ENCODE assay signal across 13 mouse cellular contexts in the genomic region with DNA sequence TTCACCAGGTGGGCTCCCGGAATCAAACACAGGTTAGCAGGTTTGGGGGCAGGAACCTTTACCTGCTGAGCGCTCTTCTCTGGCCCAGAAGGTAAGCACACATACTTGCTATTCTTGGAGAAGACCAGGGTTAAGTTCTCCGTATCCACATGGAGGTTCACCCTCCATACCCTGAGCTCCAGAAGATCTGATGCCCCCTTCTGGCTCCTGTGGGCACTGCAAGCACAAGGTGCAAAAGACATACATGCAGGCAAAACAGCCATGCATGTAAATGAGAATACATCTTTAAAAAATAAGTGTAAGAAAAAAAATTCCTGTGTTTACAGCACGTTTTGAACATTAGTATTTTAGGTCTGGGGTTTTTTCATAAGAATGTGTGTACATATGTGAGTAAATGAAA. TPM values are rescaled to one million over a fixed set of nuclear protein-coding genes. Genes with fewer than 3 reads are reported as not detected.
DNase-seq lines count a peak whose midpoint lies in the region; ATAC-seq and TF ChIP-seq lines count a peak whose summit lies in the region.
"Had no signal": no experiment of that assay in that cellular context is flagged by ENCODE, and none has a peak within 500 bp of the region (broad histone marks: within the 10 kb centered on the region; RNA-seq: fewer than 3 reads in every experiment).

No protein-coding gene starts in this region.

- no peaks in the 10 kb centered on the region for H3K27me3 ChIP-seq in E14TG2a.4 (ENCODE audit: insufficient read depth, low read length)
- no peaks in the 10 kb centered on the region for H3K27me3 ChIP-seq in stomach, postnatal 0 days (ENCODE audit: control insufficient read depth, insufficient read depth, low read length)

- TF ChIP-seq CTCF in layer of hippocampus, adult 2 months (conservative IDR thresholded peaks at IDR 0.05) = peak; percentile 48
- TF ChIP-seq CTCF in E14TG2a.4 (conservative IDR thresholded peaks at IDR 0.05; ENCODE audit: low read length) = peak; percentile 83
- peak; percentile 60 for TF ChIP-seq CTCF in stomach, postnatal 0 days (IDR thresholded peaks at IDR 0.05; ENCODE audit: low read depth)

- H3K36me3 ChIP-seq in E14TG2a.4 (ENCODE audit: insufficient read depth, low read length) = no peaks in the 10 kb centered on the region
- H3K36me3 ChIP-seq in stomach, postnatal 0 days (ENCODE audit: control insufficient read depth, insufficient read depth, low read length) = no peaks in the 10 kb centered on the region

- no peak for TF ChIP-seq EP300 in stomach, postnatal 0 days (optimal IDR thresholded peaks at IDR 0.05)

- no peak overlapping the region for H3K27ac ChIP-seq in layer of hippocampus, adult 2 months
- H3K27ac ChIP-seq in stomach, postnatal 0 days (replicated peaks) = no peak overlapping the region
- H3K27ac ChIP-seq: macrophage had no signal

- H3K4me2 ChIP-seq in stomach, postnatal 0 days (replicated peaks; ENCODE audit: low read depth) = no peak overlapping the region

- no peak for DNase-seq in layer of hippocampus, adult 2 months (ENCODE audit: low spot score in 2 of 2)
- no peak for DNase-seq in layer of hippocampus, adult 18-20 months (ENCODE audit: low spot score in 2 of 2)
- DNase-seq in R1 (ENCODE audit: low read depth, low spot score) = peak; percentile 86
- peak; percentile 69 for DNase-seq in stomach, postnatal 0 days (ENCODE audit: low spot score)
- DNase-seq in layer of hippocampus, adult 9-11 months = no peak
- no peak for DNase-seq in Muller cell, postnatal 12 days (ENCODE audit: inconsistent ontology term)
- DNase-seq: gastrocnemius, postnatal 14 days; heart, postnatal 4 days; right cerebral cortex, adult 18-20 months had no signal

- H3K4me3 ChIP-seq in layer of hippocampus, adult 2 months = no peak overlapping the region
- no peak overlapping the region for H3K4me3 ChIP-seq in E14TG2a.4 (replicated peaks; ENCODE audit: low read length)
- no peak overlapping the region for H3K4me3 ChIP-seq in stomach, postnatal 0 days (ENCODE audit: low read depth, low read length)
- H3K4me3 ChIP-seq: erythroblast, embryonic 14.5 days; myocyte had no signal

- H3K4me1 ChIP-seq in E14TG2a.4 (replicated peaks; ENCODE audit: low read depth, low read length) = peaks cover 39% of the 10 kb centered on the region
- H3K4me1 ChIP-seq in stomach, postnatal 0 days (replicated peaks; ENCODE audit: control insufficient read depth, insufficient read depth) = no peaks in the 10 kb centered on the region

- ATAC-seq in stomach, postnatal 0 days (ENCODE audit: low FRiP score, low TSS enrichment) = no peak

- 79% methylated on average over 4 of the region's 4 CpGs for WGBS in stomach, postnatal 0 days

- H3K9me3 ChIP-seq in E14TG2a.4 (ENCODE audit: low read length) = no peaks in the 10 kb centered on the region
- no peaks in the 10 kb centered on the region for H3K9me3 ChIP-seq in stomach, postnatal 0 days (ENCODE audit: control insufficient read depth, low read length)

- H3K9ac ChIP-seq in stomach, postnatal 0 days (ENCODE audit: low read length) = no peak overlapping the region

RNA-seq across cellular contexts. Expression of gene 9130230L23Rik, which starts 52.6 kb away (rescaled TPM):
- not detected for total RNA-seq in layer of hippocampus, adult 2 months (2021)
- total RNA-seq in layer of hippocampus, adult 18-20 months (2021) = not detected
- 4.7 and 4.8 TPM in 2 replicates for polyA plus RNA-seq in stomach, postnatal 0 days (2015; fragmentation: Nextera tagmentation; extraction: Ambion mirVana)
- total RNA-seq: heart, postnatal 4 days had no signal
- polyA plus RNA-seq: erythroblast, embryonic 14.5 days; macrophage had no signal

Comparison
In these comparisons a context has a peak if more than half of its experiments do, and no peak if none do; other contexts are left out.
1. DNase-seq: peak in R1 (single experiment) and stomach, postnatal 0 days (single experiment); none in layer of hippocampus, adult 2 months (0 of 2), layer of hippocampus, adult 18-20 months (0 of 2), layer of hippocampus, adult 9-11 months (single experiment) and Muller cell, postnatal 12 days (single experiment).
2. Peak in every context shown above with its lines, with median percentiles within 50 percentile points of each other: CTCF ChIP-seq.